Mouse (Mus musculus): Measurements from ENCODE around the gene Ciita. TPM values are rescaled to one million over a fixed set of nuclear protein-coding genes. Genes with fewer than 3 reads are reported as not detected.

Gene Ciita
- polyA plus RNA-seq, 1 experiment from 2014 or later, result 0.31 TPM

DNA sequence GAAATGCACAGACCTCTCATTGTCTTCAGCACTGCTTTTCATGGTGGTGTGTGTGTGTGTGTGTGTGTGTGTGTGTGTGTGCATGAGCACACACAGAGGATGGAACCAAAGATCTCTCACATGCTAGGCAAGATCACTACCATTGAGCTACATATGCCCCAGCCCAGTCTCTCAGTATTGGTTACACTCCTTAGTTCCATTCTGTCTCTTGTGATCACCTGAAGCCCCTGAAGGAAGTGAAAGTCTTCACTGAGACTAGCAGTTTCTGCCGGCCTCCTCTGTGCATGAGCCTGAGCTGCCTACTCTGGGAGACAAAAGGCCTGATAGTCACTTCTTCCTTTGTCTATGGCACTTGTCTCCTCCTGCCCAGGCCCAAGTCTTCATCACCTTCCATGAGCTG lies 19.3 kb downstream of the Ciita start:
- Histone ChIP-seq H3K27ac (ENCODE audit: low read depth) (no peak overlapping the region), H3K4me3 (ENCODE audit: low read depth, low read length) (no peak overlapping the region), H3K4me2 (ENCODE audit: low read depth, low read length) (no peak overlapping the region), H3K9ac (replicated peaks) (no peak overlapping the region), H3K27me3 (ENCODE audit: insufficient read depth, low read length) (no peaks in the 10 kb centered on the region), H3K4me1 (ENCODE audit: insufficient read depth) (no peaks in the 10 kb centered on the region), H3K9me3 (ENCODE audit: low read length) (no peaks in the 10 kb centered on the region), H3K36me3 (replicated peaks; ENCODE audit: insufficient read depth, low read length) (no peaks in the 10 kb centered on the region)
- no peak for DNase-seq
- WGBS (ENCODE audit: insufficient replicate concordance), result 63% methylated on average over 1 of the region's 1 CpGs
- ATAC-seq, result no peak
- TF ChIP-seq CTCF (IDR thresholded peaks at IDR 0.05; ENCODE audit: low read depth) (no peak), EP300 (IDR thresholded peaks at IDR 0.05; ENCODE audit: low read depth) (no peak)

DNA sequence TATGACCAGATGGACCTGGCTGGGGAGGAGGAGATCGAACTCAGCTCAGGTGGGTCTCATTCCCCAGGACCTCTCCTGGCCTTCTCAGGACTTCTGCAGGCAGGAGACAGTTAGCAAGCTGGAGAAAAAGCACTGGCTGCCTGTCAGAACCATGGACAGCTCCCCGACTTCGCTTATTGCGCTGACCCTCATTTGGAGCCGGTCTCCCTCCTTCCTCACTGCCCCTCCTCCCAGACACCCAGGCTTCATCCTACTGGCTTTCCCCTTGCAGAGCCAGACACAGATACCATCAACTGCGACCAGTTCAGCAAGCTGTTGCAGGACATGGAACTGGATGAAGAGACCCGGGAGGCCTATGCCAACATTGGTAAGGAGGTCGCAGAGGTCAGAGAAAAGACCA lies 22.0 kb downstream of the Ciita start:
- Histone ChIP-seq H3K4me2 (ENCODE audit: low read depth, low read length) (no peak overlapping the region), H3K4me3 (ENCODE audit: low read depth, low read length) (no peak overlapping the region), H3K27ac (ENCODE audit: low read depth) (no peak overlapping the region), H3K36me3 (replicated peaks; ENCODE audit: insufficient read depth, low read length) (no peaks in the 10 kb centered on the region), H3K9me3 (ENCODE audit: low read length) (no peaks in the 10 kb centered on the region), H3K9ac (replicated peaks) (no peak overlapping the region), H3K4me1 (ENCODE audit: insufficient read depth) (no peaks in the 10 kb centered on the region), H3K27me3 (ENCODE audit: insufficient read depth, low read length) (no peaks in the 10 kb centered on the region)
- WGBS (ENCODE audit: insufficient replicate concordance), result 11% methylated on average over 8 of the region's 8 CpGs
- ATAC-seq (no peak), DNase-seq (peak; percentile 68)
- TF ChIP-seq CTCF (IDR thresholded peaks at IDR 0.05; ENCODE audit: low read depth) (no peak), EP300 (IDR thresholded peaks at IDR 0.05; ENCODE audit: low read depth) (no peak)

DNA sequence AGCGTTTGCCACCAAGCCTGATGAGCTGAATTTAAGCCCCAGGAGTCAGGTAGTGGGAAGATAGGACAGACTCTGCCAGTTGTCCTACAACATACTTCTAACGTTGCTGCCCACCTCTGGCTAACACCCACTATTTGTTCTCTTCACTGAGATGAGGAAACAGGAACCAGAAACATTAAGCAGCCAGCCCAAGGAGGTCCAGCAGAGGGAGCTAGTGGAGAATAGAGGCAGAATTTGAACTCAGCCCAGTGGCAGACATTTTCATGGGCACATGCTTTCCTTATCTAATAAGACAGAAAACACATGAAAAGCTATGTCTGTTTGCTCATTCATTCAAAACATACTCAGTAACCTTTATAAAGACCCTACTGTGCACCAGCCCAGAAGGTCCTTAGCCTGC lies 23.2 kb downstream of the Ciita start:
- H3K27ac ChIP-seq (ENCODE audit: low read depth), result no peak overlapping the region
- no peaks in the 10 kb centered on the region for H3K9me3 ChIP-seq (ENCODE audit: low read length)
- H3K9ac ChIP-seq (replicated peaks), result no peak overlapping the region
- ATAC-seq (no peak), DNase-seq (no peak)
- TF ChIP-seq CTCF (IDR thresholded peaks at IDR 0.05; ENCODE audit: low read depth) (no peak), EP300 (IDR thresholded peaks at IDR 0.05; ENCODE audit: low read depth) (no peak)
- WGBS (ENCODE audit: insufficient replicate concordance), result 55% methylated on average over 2 of the region's 2 CpGs
- no peaks in the 10 kb centered on the region for H3K4me1 ChIP-seq (ENCODE audit: insufficient read depth)
- no peaks in the 10 kb centered on the region for H3K36me3 ChIP-seq (replicated peaks; ENCODE audit: insufficient read depth, low read length)
- no peaks in the 10 kb centered on the region for H3K27me3 ChIP-seq (ENCODE audit: insufficient read depth, low read length)
- no peak overlapping the region for H3K4me3 ChIP-seq (ENCODE audit: low read depth, low read length)
- no peak overlapping the region for H3K4me2 ChIP-seq (ENCODE audit: low read depth, low read length)

DNA sequence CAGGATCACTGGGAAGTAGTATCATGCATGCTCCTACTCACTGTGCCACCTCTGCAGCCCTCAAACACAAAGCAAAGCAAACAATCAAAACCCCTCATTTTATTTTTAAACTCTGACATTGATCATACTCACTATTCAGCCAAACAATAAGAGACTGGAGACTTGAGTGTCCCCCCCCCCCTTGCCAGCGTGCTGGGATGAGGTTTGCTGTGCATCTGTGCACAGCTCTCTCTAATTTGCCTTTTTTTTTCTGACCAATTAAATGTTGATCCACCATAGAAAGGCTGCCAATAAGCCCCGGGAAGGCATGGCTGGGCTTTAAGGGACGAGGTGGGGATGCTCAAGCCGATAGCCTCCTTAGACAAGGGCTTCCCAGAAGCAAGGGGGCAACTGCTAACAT lies 27.6 kb downstream of the Ciita start:
- no peak for ATAC-seq
- H3K9me3 ChIP-seq (ENCODE audit: low read length), result no peaks in the 10 kb centered on the region

DNA sequence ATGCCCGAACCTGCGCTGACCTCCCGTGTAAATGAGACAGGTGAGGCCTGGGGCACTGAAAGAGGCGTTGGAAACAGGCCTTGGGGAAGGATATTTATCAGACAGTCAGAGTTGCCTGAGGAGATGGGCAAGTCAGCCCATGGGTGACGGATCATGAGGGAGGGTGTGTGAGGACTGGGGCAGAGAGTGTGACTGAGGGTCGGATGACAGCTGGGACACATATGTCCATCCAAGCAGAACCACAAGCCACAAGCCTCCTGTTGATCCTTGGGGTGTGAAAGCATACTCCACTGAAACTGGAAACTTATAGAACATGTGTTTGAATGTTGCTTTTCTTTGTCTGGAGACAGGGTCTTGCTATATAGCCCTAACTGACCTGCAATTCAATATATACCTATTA lies 28.8 kb downstream of the Ciita start:
- H3K36me3 ChIP-seq (replicated peaks; ENCODE audit: insufficient read depth, low read length), result no peaks in the 10 kb centered on the region
- ATAC-seq, result peak; percentile 36; the same call in 1 of the 2 replicates
- WGBS (ENCODE audit: insufficient replicate concordance), result 56% methylated on average over 6 of the region's 6 CpGs
- H3K4me2 ChIP-seq (ENCODE audit: low read depth, low read length), result no peak overlapping the region
- no peak overlapping the region for H3K4me3 ChIP-seq (ENCODE audit: low read depth, low read length)
- H3K4me1 ChIP-seq (ENCODE audit: insufficient read depth), result no peaks in the 10 kb centered on the region
- no peaks in the 10 kb centered on the region for H3K9me3 ChIP-seq (ENCODE audit: low read length)
- no peak overlapping the region for H3K9ac ChIP-seq (replicated peaks)
- no peak for DNase-seq
- TF ChIP-seq EP300 (IDR thresholded peaks at IDR 0.05; ENCODE audit: low read depth) (no peak), CTCF (IDR thresholded peaks at IDR 0.05; ENCODE audit: low read depth) (no peak)
- H3K27ac ChIP-seq (ENCODE audit: low read depth), result no peak overlapping the region
- H3K27me3 ChIP-seq (ENCODE audit: insufficient read depth, low read length), result no peaks in the 10 kb centered on the region

More for the DNA sequence above, 27.6 kb downstream of the Ciita start:
- Histone ChIP-seq H3K36me3 (replicated peaks; ENCODE audit: insufficient read depth, low read length) (no peaks in the 10 kb centered on the region), H3K27me3 (ENCODE audit: insufficient read depth, low read length) (no peaks in the 10 kb centered on the region), H3K4me2 (ENCODE audit: low read depth, low read length) (no peak overlapping the region), H3K4me1 (ENCODE audit: insufficient read depth) (no peaks in the 10 kb centered on the region), H3K9ac (replicated peaks) (no peak overlapping the region), H3K27ac (ENCODE audit: low read depth) (no peak overlapping the region), H3K4me3 (ENCODE audit: low read depth, low read length) (no peak overlapping the region)
- WGBS (ENCODE audit: insufficient replicate concordance), result 61% methylated on average over 4 of the region's 4 CpGs
- no peak for TF ChIP-seq CTCF (IDR thresholded peaks at IDR 0.05; ENCODE audit: low read depth)
- no peak for TF ChIP-seq EP300 (IDR thresholded peaks at IDR 0.05; ENCODE audit: low read depth)
- no peak for DNase-seq

DNA sequence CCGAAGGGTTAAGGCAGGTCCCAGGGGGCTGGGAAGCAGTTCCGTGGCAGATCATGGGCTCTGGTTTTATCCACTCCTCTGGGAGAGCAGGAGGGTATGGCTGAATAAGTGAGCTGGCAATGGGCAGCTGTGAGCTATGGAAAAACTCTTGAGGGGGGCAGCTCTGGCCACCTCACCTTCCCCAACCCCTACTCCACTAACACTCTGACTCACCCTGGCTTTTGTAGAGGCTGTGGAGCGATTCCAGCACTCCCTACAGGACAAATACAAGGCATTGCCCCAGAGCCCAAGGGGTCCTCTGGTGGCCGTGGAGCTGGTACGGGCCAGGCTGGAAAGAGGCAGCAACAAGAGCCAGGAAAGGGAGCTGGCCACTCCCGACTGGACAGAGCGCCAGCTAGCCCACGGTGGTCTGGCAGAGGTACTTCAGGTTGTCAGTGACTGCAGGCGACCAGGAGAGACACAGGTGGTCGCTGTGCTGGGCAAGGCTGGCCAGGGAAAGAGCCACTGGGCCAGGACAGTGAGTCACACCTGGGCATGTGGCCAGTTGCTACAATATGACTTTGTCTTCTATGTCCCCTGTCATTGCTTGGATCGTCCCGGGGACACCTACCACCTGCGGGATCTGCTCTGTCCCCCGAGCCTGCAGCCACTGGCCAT lies 30.7 kb downstream of the Ciita start:
- Histone ChIP-seq H3K27me3 (ENCODE audit: insufficient read depth, low read length) (no peaks in the 10 kb centered on the region), H3K27ac (ENCODE audit: low read depth) (no peak overlapping the region), H3K4me1 (ENCODE audit: insufficient read depth) (no peaks in the 10 kb centered on the region), H3K4me3 (ENCODE audit: low read depth, low read length) (no peak overlapping the region), H3K9ac (replicated peaks) (no peak overlapping the region), H3K9me3 (ENCODE audit: low read length) (no peaks in the 10 kb centered on the region), H3K36me3 (replicated peaks; ENCODE audit: insufficient read depth, low read length) (no peaks in the 10 kb centered on the region), H3K4me2 (ENCODE audit: low read depth, low read length) (no peak overlapping the region)
- DNase-seq, result no peak
- WGBS (ENCODE audit: insufficient replicate concordance), result 59% methylated on average over 14 of the region's 14 CpGs
- ATAC-seq, result no peak
- TF ChIP-seq CTCF (IDR thresholded peaks at IDR 0.05; ENCODE audit: low read depth) (no peak), EP300 (IDR thresholded peaks at IDR 0.05; ENCODE audit: low read depth) (no peak)
